Mouse (Mus musculus) small intestine, adult 2 months (tissue): ENCODE results near the gene Tmem209. TPM values are rescaled to one million over a fixed set of nuclear protein-coding genes. Genes with fewer than 3 reads are reported as not detected.

ENCODE experiments used
- H3K27ac ChIP-seq: fragments of 200-500 bp; 2 replicates; pipeline ENCODE4 v1.5.1; 2012; ENCODE audit warnings: low read depth, low read length, control low read depth, inconsistent platforms; ENCODE audit not compliant: insufficient read depth
- H3K27me3 ChIP-seq: fragments of 200-500 bp; 2 replicates; pipeline ENCODE4 v1.6.1; 2012; ENCODE audit warnings: mild to moderate bottlenecking, moderate library complexity, low read length, inconsistent platforms; ENCODE audit not compliant: control insufficient read depth, insufficient read depth
- H3K36me3 ChIP-seq: fragments of 200-500 bp; 2 replicates; pipeline ENCODE4 v1.6.1; 2012; ENCODE audit warnings: mild to moderate bottlenecking, low read length, control low read depth, inconsistent platforms; ENCODE audit not compliant: control insufficient read depth, insufficient read depth
- H3K4me1 ChIP-seq: fragments of 200-500 bp; 2 replicates; pipeline ENCODE4 v1.6.1; 2012; ENCODE audit warnings: low read length, inconsistent platforms, mixed read lengths; ENCODE audit not compliant: control insufficient read depth, insufficient read depth, insufficient read length
- H3K4me3 ChIP-seq: fragments of 200-500 bp; 2 replicates; pipeline ENCODE4 v1.5.1; 2012; ENCODE audit warnings: low read depth, mild to moderate bottlenecking, control low read depth, inconsistent platforms, low read length, moderate library complexity
- CTCF ChIP-seq: fragments of 200-500 bp; IDR thresholded peaks from 2 replicates; pipeline ENCODE4 v1.5.1; 2012; ENCODE audit warnings: low read depth, mild to moderate bottlenecking, control low read depth, inconsistent platforms, low read length, moderate library complexity, mixed read lengths; ENCODE audit not compliant: insufficient replicate concordance, insufficient read length; ENCODE audit errors: extremely low read depth
- POLR2A ChIP-seq: fragments of 200-500 bp; IDR thresholded peaks from 2 replicates; pipeline ENCODE4 v1.6.1; 2012; ENCODE audit warnings: low read depth, mild to moderate bottlenecking, control low read depth, inconsistent platforms, low read length, moderate library complexity
- WGBS: fragments of 180-500 bp; shearing (Covaris S2); methylation state at CpG from one replicate; pipeline ENCODE4 v1.1.7; 2018; 5-methylcytosine and 5-hydroxymethylcytosine counted together
- polyA plus RNA-seq: library from polyadenylated mRNA; depleted of rRNA; stranded (reverse); fragments of >200 nt; gene quantifications from 2 replicates; pipeline ENCODE4 v1.2.3, GENCODE M21; 2012; rRNA removed

The Tmem209 gene
- polyA plus RNA-seq, 1 experiment, result 11.4 TPM

- no peak overlapping the region for H3K4me3 ChIP-seq
- TF ChIP-seq POLR2A, result no peak
- no peak for TF ChIP-seq CTCF
- 97% methylated on average over 10 of the region's 10 CpGs for whole genome bisulfite sequencing
- H3K27me3 ChIP-seq, result no peaks in the 10 kb centered on the region
- no peak overlapping the region for H3K27ac ChIP-seq
- H3K36me3 ChIP-seq, result peaks cover 21% of the 10 kb centered on the region
- H3K4me1 ChIP-seq, result no peaks in the 10 kb centered on the region
Measured at GRCm38 (mm10) chr6:30439576-30439975, 70.0 kb downstream of the Tmem209 start.

DNA sequence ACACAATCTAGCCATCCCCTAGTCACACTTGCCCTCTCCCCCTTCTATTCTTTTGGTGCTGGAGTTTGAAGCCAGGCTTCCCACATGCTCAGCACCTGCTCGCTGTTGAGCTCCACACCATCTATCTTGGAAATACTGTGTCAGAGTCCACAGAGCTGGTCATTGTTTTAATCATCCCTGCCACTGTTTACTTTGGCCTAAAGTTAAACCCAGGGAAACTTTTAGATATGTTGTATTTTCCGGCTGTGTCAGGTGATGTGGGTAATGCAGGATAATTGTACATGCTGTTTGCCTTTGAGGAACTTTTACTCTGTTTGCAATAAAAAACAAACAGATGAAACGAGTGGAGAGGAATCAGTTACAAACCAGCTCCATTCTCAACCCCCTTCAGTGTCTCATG is 72.5 kb downstream of the Tmem209 start:
- WGBS, result 25% methylated on average over 3 of the region's 3 CpGs
- Histone ChIP-seq H3K27ac (no peak overlapping the region), H3K4me3 (no peak overlapping the region), H3K4me1 (no peaks in the 10 kb centered on the region), H3K36me3 (peaks cover 9% of the 10 kb centered on the region), H3K27me3 (no peaks in the 10 kb centered on the region)
- TF ChIP-seq POLR2A, result no peak

GRCm38 (mm10) chr6:30436476-30436875 is 73.1 kb downstream of the Tmem209 start:
- H3K27ac ChIP-seq, result no peak overlapping the region
- H3K27me3 ChIP-seq, result no peaks in the 10 kb centered on the region
- TF ChIP-seq POLR2A (no peak), CTCF (no peak)
- H3K4me3 ChIP-seq, result no peak overlapping the region
- H3K4me1 ChIP-seq, result no peaks in the 10 kb centered on the region
- 93% methylated on average over 3 of the region's 3 CpGs for WGBS
- H3K36me3 ChIP-seq, result peaks cover 4% of the 10 kb centered on the region; the same call in 1 of the 2 replicates

DNA sequence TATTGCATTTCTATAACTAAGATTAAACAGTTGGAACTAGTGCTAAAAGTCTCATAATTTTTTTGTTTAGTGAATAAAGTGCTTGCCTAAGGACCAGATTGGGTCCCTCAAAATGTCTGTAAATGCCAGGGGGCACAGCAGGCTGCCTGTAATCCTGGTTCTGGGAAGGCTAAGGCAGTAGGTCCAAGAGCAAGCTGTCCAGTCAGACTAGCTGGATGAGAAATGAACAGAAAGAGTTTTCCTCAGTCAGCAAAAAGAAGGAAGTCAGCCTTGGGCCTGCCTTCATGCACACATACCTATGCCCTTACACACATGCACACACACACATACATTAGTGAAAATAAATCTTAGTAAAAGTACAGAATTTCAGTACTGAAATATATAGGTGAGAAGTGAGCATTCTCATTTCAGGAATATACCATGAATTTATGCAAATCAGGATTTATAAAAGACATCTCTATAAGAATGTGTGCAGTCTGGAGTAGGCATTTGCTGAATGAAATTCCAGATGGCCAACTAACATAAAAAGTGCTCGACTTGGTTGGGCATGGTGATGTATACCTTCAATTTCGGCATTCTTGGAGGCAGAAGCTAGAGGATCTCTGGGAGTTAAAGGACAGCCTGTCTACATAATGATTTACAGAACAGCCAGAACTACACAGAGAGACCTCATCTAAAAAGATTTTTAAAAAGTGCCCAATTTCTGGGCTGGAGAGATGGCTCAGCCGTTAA is 77.0 kb downstream of the Tmem209 start:
- WGBS, result 68% methylated on average over 3 of the region's 3 CpGs
- Histone ChIP-seq H3K36me3 (no peaks in the 10 kb centered on the region), H3K4me3 (no peak overlapping the region), H3K27me3 (no peaks in the 10 kb centered on the region), H3K27ac (no peak overlapping the region), H3K4me1 (no peaks in the 10 kb centered on the region)
- TF ChIP-seq POLR2A (no peak), CTCF (no peak)

Other genes with a start within 250 kb of the Tmem209 start
- gene Ube2h, start 205.2 kb downstream of the Tmem209 start, polyA plus RNA-seq, result 37.8 and 97.7 TPM in 2 replicates
- 2.5 and 5.9 TPM in 2 replicates for gene Zc3hc1, start 118.8 kb downstream of the Tmem209 start, polyA plus RNA-seq
- 6.6 and 7.1 TPM in 2 replicates for gene Klhdc10, start 107.9 kb downstream of the Tmem209 start, polyA plus RNA-seq
- not detected in 2 replicates for gene Ssmem1, start 66 bp upstream of the Tmem209 start, polyA plus RNA-seq
- gene Cpa2, start 31.8 kb upstream of the Tmem209 start, polyA plus RNA-seq, result 0.90 and 296 TPM in 2 replicates
- gene Cpa4, start 58.6 kb upstream of the Tmem209 start, polyA plus RNA-seq, result not detected in 2 replicates
- gene Cpa5, start 101.2 kb upstream of the Tmem209 start, polyA plus RNA-seq, result not detected in 2 replicates
- 10.6 and 5,018 TPM in 2 replicates for gene Cpa1, start 129.4 kb upstream of the Tmem209 start, polyA plus RNA-seq
- 0.99 and 1.9 TPM in 2 replicates for gene Cep41, start 184.0 kb upstream of the Tmem209 start, polyA plus RNA-seq
- 15.1 and 38.1 TPM in 2 replicates for gene Mest, start 213.8 kb upstream of the Tmem209 start, polyA plus RNA-seq